Mouse (Mus musculus): ENCODE results near the gene Psors1c2. TPM values are rescaled to one million over a fixed set of nuclear protein-coding genes. Genes with fewer than 3 reads are reported as not detected.

Psors1c2 gene
- polyA plus RNA-seq, 1 experiment from 2014 or later, result 0.14 TPM

- 7% methylated on average over 6 of the region's 6 CpGs for WGBS
- ATAC-seq (replicated peaks; ENCODE audit: low FRiP score, low read depth) (peak; percentile 80), DNase-seq (ENCODE audit: low spot score) (peak; percentile 84)
- Histone ChIP-seq H3K4me1 (replicated peaks; ENCODE audit: insufficient read depth, low read length) (no peaks in the 10 kb centered on the region), H3K27me3 (ENCODE audit: insufficient read depth, low read length) (no peaks in the 10 kb centered on the region), H3K9ac (ENCODE audit: low read depth, low read length) (no peak overlapping the region), H3K27ac (no peak overlapping the region), H3K36me3 (ENCODE audit: insufficient read depth, low read length) (no peaks in the 10 kb centered on the region), H3K4me2 (ENCODE audit: low read length) (no peak overlapping the region), H3K4me3 (replicated peaks; ENCODE audit: low read depth, low read length) (no peak overlapping the region), H3K9me3 (replicated peaks; ENCODE audit: low read length) (no peaks in the 10 kb centered on the region)
- TF ChIP-seq CTCF (IDR thresholded peaks at IDR 0.05; ENCODE audit: low read depth), result peak; percentile 95
These were observed 1.3 kb downstream of the Psors1c2 start for GRCm38 (mm10) chr17:35534343-35534742.

GRCm38 (mm10) chr17:35537421-35537820 lies 4.4 kb downstream of the Psors1c2 start:
- no peaks in the 10 kb centered on the region for H3K36me3 ChIP-seq (ENCODE audit: insufficient read depth, low read length)
- H3K4me3 ChIP-seq (replicated peaks; ENCODE audit: low read depth, low read length), result no peak overlapping the region
- H3K27me3 ChIP-seq (ENCODE audit: insufficient read depth, low read length), result no peaks in the 10 kb centered on the region
- WGBS, result 86% methylated on average over 4 of the region's 4 CpGs
- no peaks in the 10 kb centered on the region for H3K9me3 ChIP-seq (replicated peaks; ENCODE audit: low read length)
- no peaks in the 10 kb centered on the region for H3K4me1 ChIP-seq (replicated peaks; ENCODE audit: insufficient read depth, low read length)
- no peak overlapping the region for H3K4me2 ChIP-seq (ENCODE audit: low read length)
- ATAC-seq (replicated peaks; ENCODE audit: low FRiP score, low read depth), result no peak
- no peak for TF ChIP-seq CTCF (IDR thresholded peaks at IDR 0.05; ENCODE audit: low read depth)
- H3K9ac ChIP-seq (ENCODE audit: low read depth, low read length), result no peak overlapping the region
- no peak for DNase-seq (ENCODE audit: low spot score)
- no peak overlapping the region for H3K27ac ChIP-seq

DNA sequence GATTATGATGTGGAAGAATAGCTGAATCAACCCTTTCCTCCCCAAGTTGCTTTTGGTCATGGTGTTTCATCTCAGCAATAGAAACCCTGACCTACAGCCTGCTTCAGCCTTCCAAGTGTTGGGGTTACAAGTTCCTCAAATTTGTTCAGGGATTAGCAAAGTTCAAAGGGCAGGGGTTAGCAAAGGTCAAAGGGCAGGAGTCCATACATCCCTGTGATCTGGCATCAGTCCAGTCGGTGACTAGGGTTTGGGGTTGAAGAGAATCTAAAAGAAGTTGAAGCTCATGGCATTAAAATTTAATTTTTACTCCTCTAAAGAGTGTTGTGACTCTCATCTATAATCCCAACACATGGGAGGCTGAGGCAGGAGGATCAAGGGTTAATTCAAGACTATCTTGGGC lies 5.5 kb downstream of the Psors1c2 start:
- Histone ChIP-seq H3K9me3 (replicated peaks; ENCODE audit: low read length) (no peaks in the 10 kb centered on the region), H3K4me1 (replicated peaks; ENCODE audit: insufficient read depth, low read length) (no peaks in the 10 kb centered on the region), H3K27me3 (ENCODE audit: insufficient read depth, low read length) (no peaks in the 10 kb centered on the region), H3K9ac (ENCODE audit: low read depth, low read length) (no peak overlapping the region), H3K36me3 (ENCODE audit: insufficient read depth, low read length) (no peaks in the 10 kb centered on the region), H3K27ac (no peak overlapping the region), H3K4me2 (ENCODE audit: low read length) (no peak overlapping the region), H3K4me3 (replicated peaks; ENCODE audit: low read depth, low read length) (no peak overlapping the region)
- WGBS, result 84% methylated on average over 1 of the region's 1 CpGs
- TF ChIP-seq CTCF (IDR thresholded peaks at IDR 0.05; ENCODE audit: low read depth), result no peak
- no peak for DNase-seq (ENCODE audit: low spot score)
- no peak for ATAC-seq (replicated peaks; ENCODE audit: low FRiP score, low read depth)

GRCm38 (mm10) chr17:35539540-35539939 lies 6.5 kb downstream of the Psors1c2 start:
- H3K4me1 ChIP-seq (replicated peaks; ENCODE audit: insufficient read depth, low read length), result no peaks in the 10 kb centered on the region
- no peak overlapping the region for H3K4me3 ChIP-seq (replicated peaks; ENCODE audit: low read depth, low read length)
- H3K27me3 ChIP-seq (ENCODE audit: insufficient read depth, low read length), result no peaks in the 10 kb centered on the region
- H3K4me2 ChIP-seq (ENCODE audit: low read length), result no peak overlapping the region
- H3K27ac ChIP-seq, result no peak overlapping the region
- TF ChIP-seq CTCF (IDR thresholded peaks at IDR 0.05; ENCODE audit: low read depth), result no peak
- no peak for ATAC-seq (replicated peaks; ENCODE audit: low FRiP score, low read depth)
- DNase-seq (ENCODE audit: low spot score), result no peak
- no peaks in the 10 kb centered on the region for H3K36me3 ChIP-seq (ENCODE audit: insufficient read depth, low read length)
- 54% methylated on average over 10 of the region's 10 CpGs for WGBS
- no peak overlapping the region for H3K9ac ChIP-seq (ENCODE audit: low read depth, low read length)
- H3K9me3 ChIP-seq (replicated peaks; ENCODE audit: low read length), result no peaks in the 10 kb centered on the region

DNA sequence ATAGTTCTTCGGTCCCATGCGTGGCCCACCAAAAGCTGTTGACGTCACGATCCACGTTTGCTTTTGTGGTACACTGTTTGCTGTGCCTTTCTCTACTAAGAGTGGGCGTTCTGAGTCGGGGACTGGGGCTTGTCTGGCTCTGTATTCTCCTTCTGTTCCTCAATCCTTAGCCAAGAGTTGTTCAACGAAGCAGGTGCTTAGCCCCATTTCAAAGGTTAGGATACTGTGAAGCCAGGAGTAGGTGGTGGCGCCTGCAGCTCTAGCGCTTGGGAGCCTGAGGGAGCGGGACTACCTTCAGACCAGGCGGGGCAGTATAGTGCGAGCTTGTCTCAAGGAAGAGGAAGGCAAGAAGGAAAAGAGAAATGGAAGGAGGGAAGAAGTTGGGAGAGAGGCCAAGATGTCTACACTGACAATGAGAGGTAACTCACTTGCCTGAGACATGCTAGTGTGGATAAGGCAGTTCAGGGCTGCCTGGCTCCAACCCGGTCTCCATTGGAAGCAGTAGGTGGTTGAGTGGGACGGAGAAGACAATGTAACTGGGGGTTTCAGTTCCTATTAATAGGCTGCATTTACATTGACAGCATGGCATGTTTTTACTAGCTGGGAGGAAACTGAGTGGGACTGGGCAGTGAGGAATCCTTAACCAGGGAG lies 9.9 kb downstream of the Psors1c2 start:
- Histone ChIP-seq H3K9ac (ENCODE audit: low read depth, low read length) (no peak overlapping the region), H3K4me3 (replicated peaks; ENCODE audit: low read depth, low read length) (no peak overlapping the region), H3K27me3 (ENCODE audit: insufficient read depth, low read length) (no peaks in the 10 kb centered on the region), H3K4me2 (ENCODE audit: low read length) (no peak overlapping the region), H3K9me3 (replicated peaks; ENCODE audit: low read length) (no peaks in the 10 kb centered on the region), H3K36me3 (ENCODE audit: insufficient read depth, low read length) (no peaks in the 10 kb centered on the region), H3K27ac (no peak overlapping the region), H3K4me1 (replicated peaks; ENCODE audit: insufficient read depth, low read length) (no peaks in the 10 kb centered on the region)
- DNase-seq (ENCODE audit: low spot score) (no peak), ATAC-seq (replicated peaks; ENCODE audit: low FRiP score, low read depth) (no peak)
- TF ChIP-seq CTCF (IDR thresholded peaks at IDR 0.05; ENCODE audit: low read depth), result no peak
- 86% methylated on average over 15 of the region's 15 CpGs for WGBS

GRCm38 (mm10) chr17:35543412-35543861 lies 10.4 kb downstream of the Psors1c2 start:
- peak; percentile 24 for DNase-seq (ENCODE audit: low spot score)
- Histone ChIP-seq H3K36me3 (ENCODE audit: insufficient read depth, low read length) (no peaks in the 10 kb centered on the region), H3K27ac (no peak overlapping the region), H3K4me1 (replicated peaks; ENCODE audit: insufficient read depth, low read length) (no peaks in the 10 kb centered on the region), H3K9ac (ENCODE audit: low read depth, low read length) (no peak overlapping the region), H3K9me3 (replicated peaks; ENCODE audit: low read length) (no peaks in the 10 kb centered on the region), H3K4me3 (replicated peaks; ENCODE audit: low read depth, low read length) (no peak overlapping the region), H3K4me2 (ENCODE audit: low read length) (no peak overlapping the region), H3K27me3 (ENCODE audit: insufficient read depth, low read length) (no peaks in the 10 kb centered on the region)
- ATAC-seq (replicated peaks; ENCODE audit: low FRiP score, low read depth), result no peak
- TF ChIP-seq CTCF (IDR thresholded peaks at IDR 0.05; ENCODE audit: low read depth), result no peak
- 54% methylated on average over 14 of the region's 14 CpGs for whole genome bisulfite sequencing

GRCm38 (mm10) chr17:35544001-35544400 lies 11.0 kb downstream of the Psors1c2 start:
- Histone ChIP-seq H3K4me2 (ENCODE audit: low read length) (no peak overlapping the region), H3K27me3 (ENCODE audit: insufficient read depth, low read length) (no peaks in the 10 kb centered on the region), H3K4me3 (replicated peaks; ENCODE audit: low read depth, low read length) (no peak overlapping the region), H3K27ac (no peak overlapping the region), H3K9me3 (replicated peaks; ENCODE audit: low read length) (no peaks in the 10 kb centered on the region), H3K9ac (ENCODE audit: low read depth, low read length) (no peak overlapping the region), H3K4me1 (replicated peaks; ENCODE audit: insufficient read depth, low read length) (no peaks in the 10 kb centered on the region), H3K36me3 (ENCODE audit: insufficient read depth, low read length) (no peaks in the 10 kb centered on the region)
- DNase-seq (ENCODE audit: low spot score) (no peak), ATAC-seq (replicated peaks; ENCODE audit: low FRiP score, low read depth) (no peak)
- no peak for TF ChIP-seq CTCF (IDR thresholded peaks at IDR 0.05; ENCODE audit: low read depth)
- WGBS, result 67% methylated on average over 6 of the region's 6 CpGs

Data from kidney, postnatal 0 days (tissue).